Mouse (Mus musculus): ENCODE measurements at regions not wholly inside any gene's neighbourhood (a gene's known extent, or its start where the extent isn't known, plus 50 kb on each side); places are given as distances from the start of the nearest gene placed in this dataset.

DNA sequence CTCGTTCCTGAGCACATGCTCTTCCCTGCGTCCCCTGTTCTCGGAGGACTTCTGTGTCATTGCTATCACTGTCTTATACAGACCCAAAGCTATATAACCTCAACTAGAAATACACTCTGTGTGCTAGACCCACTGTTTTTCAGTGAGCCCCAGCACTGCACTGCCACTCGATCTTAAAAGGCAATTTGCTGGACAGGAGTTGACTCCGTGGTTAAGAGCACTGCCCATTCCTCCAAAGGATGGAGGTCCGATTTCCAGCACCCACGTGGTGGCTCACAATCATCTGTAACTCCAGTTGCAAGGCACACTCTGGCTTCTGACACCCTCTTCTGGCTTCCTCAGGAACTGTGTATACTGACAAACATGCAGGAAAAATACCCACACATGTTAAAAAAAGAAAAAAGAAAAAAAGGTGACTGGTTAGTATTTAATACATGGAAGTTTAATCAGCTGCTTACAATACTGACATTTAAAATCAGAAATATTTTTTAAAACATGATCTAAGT lies 188.3 kb upstream of the Mkln1 start:
- in situ Hi-C loops (cut with MboI, MseI) = loop anchor here in 1 of 2 experiments (5.0 kb wide), 1 partner anchor 83 kb away; no protein-coding TSS in a partner anchor

DNA sequence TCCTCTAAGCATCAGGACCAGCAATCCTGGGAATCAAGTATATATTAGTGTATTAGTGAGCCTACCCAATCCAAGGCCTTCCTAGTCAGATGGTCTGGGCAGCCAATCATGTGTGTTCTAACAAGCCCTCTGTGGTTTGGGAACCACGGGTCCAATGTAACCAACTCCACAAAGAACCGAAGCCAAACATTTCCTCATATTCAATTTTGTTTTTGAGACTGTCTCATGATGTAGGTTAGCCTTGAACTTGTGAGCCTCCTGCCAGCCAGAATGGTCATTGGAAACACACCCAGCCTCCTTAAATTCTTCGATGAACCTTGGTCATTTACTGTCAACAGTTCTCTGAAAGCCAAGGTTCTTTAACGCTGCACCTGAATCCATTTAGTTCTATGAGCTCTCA lies 187.4 kb upstream of the Mkln1 start:
- in situ Hi-C loops (cut with MboI, MseI) = loop anchor here in 1 of 2 experiments (5.0 kb wide), 1 partner anchor 84 kb away; no protein-coding TSS in a partner anchor

DNA sequence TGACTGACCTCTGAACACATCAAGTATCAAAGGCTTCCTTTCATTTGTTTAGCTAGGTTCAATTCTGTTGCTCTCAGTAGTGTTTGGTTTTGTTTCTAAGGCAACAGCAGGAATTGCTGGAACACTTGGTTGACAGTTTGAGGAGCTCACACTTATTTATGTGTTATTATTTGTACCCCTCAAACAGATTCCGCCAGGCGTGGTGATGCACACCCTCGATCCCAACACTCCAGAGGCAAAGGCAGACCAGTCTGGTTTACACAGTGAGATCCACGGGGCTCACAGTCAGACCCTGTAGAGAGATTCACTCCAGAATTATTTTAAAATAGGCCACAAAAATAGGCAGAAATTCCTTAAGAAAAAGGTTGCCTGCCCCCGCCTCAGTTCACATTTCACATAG lies 186.9 kb upstream of the Mkln1 start:
- in situ Hi-C loops (cut with MboI, MseI) = loop anchor here in 1 of 2 experiments (5.0 kb wide), 1 partner anchor 84 kb away; no protein-coding TSS in a partner anchor

DNA sequence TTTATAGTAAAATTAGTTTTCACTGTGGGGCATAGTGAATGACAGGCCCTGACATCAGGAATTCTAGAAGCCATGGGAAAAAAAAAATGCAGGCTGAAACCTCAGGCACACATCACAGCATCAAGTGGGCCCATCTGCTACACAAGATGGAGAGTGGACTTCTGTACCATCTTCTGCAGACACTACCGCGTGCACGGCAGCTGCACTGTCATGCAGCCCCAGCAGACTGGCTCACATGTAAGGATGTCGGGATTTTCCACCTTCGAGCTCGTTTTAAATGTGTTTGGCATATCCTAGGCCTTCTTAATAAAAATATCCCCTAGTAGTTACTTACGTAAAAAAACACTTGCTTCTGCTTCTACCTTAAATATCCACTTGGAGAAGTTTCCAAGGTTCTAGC lies 186.5 kb upstream of the Mkln1 start:
- in situ Hi-C loops (cut with MboI, MseI) = loop anchor here in 1 of 2 experiments (5.0 kb wide), 1 partner anchor 85 kb away; no protein-coding TSS in a partner anchor

DNA sequence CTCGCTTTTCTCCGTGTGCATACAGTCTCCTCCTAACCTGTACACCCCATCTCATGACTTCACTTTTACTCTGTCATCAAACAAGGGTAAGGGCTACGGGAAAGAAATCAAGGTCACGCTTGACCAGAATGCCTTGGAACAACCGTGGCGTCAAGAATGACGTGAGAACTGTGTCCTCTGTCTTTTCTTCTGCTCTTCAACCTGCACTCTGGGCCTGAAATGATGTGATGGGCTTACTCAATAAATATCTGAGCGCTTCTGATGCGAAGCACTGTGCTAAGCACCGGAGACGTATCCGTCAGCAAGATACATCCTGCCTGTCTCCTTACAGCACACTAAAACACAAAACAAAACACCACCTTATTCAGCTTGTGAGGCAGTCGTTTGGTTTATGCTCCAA lies 185.8 kb upstream of the Mkln1 start:
- in situ Hi-C loops (cut with MboI, MseI) = loop anchor here in 1 of 2 experiments (5.0 kb wide), 1 partner anchor 85 kb away; no protein-coding TSS in a partner anchor

DNA sequence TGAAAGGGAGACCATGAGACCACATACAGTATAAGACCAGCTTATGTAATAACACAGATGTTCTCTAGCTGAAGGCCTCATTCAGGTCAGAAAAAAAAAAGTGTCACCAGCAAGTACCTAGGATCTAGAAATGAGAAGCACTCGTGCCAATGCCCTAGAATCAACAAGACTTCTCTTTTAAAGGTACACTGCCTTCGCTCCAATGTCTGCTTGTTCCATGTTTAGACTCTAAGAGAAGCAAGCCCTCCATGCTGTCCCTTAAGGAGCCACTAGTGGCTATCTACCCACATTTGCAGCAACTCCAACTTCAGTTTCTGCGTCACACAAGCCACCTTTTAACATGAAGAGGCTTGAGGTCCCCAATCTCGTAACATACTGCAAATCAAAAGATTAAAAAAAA lies 185.4 kb upstream of the Mkln1 start:
- in situ Hi-C loops (cut with MboI, MseI) = loop anchor here in 1 of 2 experiments (5.0 kb wide), 1 partner anchor 86 kb away; no protein-coding TSS in a partner anchor

DNA sequence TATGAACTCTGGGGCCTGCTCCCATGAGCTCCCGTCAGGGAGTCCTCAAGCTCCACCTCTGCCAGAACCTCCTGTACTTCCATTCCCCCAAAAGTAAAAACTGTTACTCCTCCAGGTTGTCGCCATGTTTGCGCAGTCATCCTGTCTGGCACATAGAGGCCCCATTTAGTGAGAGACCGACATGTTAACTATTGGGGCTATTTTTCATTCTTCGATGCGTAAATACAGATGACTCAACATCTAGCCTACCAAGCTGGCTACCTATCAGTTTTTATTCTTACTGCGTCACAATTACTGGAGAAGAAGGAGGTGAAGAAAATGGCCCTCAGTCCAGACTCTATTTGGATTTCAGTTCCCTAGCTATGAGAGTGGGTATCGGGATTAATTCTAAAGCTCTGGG lies 182.9 kb upstream of the Mkln1 start:
- in situ Hi-C loops (cut with MboI, MseI) = no loop called here

DNA sequence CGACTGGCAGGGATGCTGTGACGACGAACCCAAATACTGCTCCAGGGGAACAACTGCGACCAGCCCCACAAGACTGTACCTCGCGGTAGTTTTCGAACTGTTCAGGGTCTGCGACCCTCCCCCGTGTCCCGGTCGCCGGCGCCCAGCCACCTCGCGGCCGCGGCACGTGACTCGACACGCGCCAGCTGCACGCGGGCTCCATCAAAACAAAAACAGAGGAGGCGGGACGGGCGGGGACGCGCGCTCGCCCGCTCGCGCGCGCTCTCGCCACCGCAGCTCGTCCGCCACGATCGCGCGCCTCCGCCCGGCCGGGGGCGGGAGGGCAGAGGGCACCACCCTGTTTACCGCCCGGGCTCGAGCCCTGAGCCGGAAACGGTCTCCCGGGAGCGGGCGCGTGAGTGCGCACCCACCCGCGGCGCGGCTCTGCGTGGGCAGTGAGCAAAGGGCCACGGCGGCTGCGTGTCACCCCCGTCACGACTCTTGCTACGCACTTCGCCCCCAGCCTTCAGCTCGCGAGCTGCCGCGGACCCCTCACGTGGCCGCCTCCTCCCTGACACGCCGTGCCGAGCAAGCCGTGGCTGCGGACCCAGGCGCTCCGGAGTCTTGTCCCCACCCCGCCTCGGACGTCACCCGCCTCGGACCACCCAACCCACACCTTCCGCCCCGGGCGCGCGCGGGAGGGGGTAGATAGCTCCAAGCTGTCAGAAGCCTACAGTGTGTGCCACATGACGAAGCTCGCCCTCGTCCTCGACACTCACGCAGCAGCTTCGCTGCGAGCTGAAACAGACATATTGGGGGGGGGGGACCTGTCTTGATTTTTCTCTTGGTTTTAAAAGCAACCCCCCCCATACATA lies 182.1 kb upstream of the Mkln1 start:
- in situ Hi-C loops (cut with MboI, MseI) = no loop called here

DNA sequence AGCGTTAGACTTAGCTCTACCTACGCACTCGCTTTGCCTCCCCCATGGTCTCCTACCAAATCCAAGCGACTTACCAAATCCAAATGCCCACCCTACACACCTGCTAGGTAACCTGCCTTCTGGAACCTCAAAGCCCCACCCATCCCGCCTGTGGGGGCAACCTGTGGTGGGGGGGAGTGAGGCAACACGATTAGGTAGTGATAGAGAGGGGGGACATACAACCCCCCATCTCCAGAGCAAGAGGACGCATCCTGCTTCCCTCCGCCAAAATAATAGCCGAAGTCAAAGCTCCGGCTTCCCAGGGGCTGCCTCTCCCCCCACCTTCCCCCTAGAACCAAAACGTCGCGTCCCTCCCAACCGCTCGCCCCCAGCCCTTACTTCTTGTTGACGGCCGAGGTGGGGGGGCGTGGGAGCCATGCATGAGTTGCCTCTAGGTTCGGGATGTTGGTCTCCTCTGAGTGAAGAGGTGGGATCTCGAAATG lies 181.4 kb upstream of the Mkln1 start:
- in situ Hi-C loops (cut with MboI, MseI) = no loop called here

DNA sequence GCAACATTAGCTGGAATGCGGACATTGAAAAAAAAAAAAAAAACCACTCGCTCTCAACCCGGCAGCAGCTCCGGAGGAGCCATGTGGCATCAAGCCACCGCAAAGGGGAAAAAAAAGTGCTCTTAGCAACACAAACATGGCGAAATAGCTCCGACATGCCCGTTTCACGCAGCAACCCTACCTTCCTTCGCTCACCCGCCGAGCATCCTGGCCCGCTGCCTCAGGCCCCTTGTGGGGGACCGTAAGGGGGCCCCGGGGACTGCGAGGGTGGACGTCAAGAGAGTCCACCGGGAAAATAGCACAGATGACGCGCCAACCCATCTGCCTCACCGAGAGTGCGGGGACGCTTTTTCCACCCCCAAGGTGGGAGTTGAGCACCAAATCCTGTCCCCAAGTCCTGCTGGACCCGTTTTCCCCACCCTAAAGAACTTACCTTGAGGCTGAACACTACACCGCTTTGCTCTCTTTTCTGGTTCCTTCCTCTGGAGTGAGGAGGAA lies 180.8 kb upstream of the Mkln1 start:
- in situ Hi-C loops (cut with MboI, MseI) = no loop called here

DNA sequence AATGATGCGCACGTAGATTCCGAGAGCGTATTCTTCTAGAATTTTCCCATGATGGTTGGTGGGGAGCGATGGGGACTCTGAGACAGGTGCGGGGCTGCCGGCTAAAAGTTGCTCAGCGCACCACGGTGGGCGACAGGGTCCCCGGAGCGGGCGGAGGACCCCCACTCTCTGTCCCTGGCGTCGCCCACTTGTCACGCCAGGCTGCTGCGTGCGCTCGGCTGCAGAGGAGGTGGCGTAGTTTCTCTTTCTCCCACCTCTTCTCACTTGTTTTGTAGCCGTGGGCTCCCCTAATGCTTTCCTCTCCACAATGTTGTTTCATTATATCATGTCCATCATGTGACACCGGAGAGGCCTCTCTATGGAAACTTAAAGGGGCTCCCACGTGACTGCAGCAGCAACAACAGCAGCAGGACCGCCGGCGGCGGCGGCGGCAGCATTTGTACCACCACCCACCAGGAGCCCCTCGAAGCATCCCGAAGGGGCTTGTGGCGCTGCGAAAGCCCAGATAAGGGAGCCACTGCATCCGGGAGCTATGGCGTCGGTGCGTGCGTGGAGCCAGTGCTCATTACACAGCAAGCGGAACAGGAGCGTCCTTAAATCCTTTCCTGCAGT lies 180.3 kb upstream of the Mkln1 start:
- in situ Hi-C loops (cut with MboI, MseI) = no loop called here

DNA sequence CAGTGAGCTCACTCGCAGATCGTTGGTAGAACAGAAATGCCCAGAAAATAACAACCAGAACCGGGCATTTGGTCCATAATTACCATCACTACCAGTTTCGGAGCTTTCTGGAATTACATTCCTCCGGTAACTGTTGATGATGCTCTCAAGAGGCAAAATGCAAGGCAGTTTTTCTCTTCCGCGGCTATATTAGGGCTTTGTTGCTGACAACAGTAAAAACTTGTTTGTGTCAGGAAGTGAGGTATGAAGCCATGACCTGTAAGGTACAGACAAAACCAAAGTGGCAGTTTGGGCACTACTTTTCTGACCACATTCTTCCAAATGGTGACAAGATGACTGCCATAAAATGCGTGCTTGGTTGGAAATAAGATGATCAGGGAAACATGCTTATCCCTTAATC lies 179.7 kb upstream of the Mkln1 start:
- in situ Hi-C loops (cut with MboI, MseI) = no loop called here

DNA sequence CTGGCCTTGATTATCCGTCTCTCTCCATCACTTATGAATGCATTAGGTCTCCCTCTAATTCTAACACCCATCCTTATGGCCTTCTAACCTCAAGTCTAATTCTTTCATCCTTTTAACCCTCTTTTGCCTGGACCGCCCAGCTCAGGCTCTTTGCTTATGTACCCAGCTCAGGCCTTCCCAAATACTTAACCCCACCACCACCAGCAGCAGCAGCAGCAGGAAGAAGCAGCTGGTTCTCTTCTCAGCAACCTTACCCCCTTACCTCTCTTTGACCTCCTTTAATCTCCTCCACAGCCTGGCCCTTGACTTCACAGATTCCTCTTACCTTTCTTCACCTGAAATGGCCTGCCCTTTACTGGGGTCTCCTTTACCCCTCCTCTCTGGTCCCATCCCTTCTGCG lies 178.8 kb upstream of the Mkln1 start:
- in situ Hi-C loops (cut with MboI, MseI) = loop anchor here in 1 of 2 experiments (10.0 kb wide), 1 partner anchor 105 kb away; no protein-coding TSS in a partner anchor

DNA sequence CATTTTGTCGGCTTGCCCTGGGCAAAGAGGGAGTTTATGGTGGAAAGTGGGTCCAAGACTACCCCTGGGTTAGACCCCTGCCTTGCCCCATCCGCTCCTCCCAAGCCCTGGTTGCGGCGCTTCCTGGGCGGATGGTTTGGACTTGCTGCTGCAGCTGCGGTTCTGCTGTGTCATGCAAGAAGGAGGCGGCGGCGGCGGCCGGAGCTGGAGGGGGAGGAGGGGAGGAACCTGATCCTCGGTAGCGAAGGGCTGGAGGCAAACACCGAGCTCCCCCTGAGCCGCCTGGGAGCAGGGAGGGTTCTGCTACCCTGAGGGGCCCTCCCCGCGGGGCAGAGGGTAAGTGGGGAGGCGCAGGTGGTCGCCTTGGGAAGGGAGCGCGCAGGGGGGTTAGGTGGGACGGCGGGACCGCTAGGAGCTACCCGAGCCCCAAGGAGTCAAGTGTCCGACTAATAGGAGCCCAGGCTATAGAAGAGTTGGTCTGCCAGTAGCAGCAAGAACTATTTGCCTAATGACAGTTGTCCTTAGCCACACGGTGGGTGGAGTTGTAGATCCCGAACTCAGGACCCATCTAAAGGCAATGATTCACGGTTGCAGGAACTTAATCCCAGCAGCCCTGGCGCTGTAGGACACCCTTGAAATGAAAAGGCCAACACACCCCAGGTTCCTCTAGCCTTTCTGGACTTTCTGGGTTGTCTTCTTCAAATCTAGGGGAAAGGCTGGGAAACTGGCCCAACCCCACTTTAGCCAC lies 178.2 kb upstream of the Mkln1 start:
- in situ Hi-C loops (cut with MboI, MseI) = loop anchor here in 1 of 2 experiments (10.0 kb wide), 1 partner anchor 104 kb away; no protein-coding TSS in a partner anchor

DNA sequence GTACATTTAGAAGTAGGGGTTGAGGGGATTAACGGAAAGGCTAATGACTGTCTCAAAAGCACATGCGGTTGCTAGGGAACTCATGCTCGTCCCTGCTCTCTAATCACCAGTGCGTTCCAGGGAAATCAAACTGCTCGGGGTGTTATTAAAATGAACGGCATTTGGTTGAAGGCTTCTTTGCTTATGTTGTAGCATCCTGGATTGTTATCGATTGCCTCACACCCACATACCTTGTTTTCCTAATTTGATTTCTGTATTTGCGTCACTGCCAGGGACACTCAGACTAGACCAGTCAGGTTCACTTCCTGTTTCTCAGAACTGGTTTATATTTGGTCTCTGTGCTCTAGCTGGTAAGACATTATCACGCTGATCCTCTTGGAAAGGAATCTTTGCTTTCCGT lies 177.0 kb upstream of the Mkln1 start:
- in situ Hi-C loops (cut with MboI, MseI) = loop anchor here in 1 of 2 experiments (10.0 kb wide), 1 partner anchor 103 kb away; no protein-coding TSS in a partner anchor

DNA sequence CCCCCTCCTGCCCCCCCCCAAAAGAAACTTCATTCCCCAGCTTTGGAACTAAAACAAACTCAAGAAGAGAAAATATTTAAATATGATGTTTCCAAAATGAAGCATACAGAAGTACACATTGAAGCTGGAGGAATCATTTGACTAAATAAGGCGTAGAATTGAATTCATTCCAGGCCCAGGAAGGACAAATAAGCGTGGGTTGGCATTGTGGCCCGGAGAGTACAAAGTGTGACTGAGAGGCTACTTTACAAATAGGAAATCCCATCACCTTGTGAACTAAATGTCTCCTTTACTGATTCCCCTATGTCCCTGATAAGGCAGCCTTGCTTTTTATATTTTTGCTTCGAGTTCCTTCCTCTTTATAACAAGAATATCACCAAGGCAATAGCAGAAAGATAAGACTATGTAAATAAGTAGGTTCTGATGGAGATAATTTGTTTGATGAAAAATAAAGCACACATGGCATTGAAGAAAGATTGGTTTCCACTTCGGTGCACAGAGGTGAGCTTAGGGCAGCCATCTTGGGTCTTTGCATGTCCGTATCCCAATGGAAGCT lies 176.4 kb upstream of the Mkln1 start:
- in situ Hi-C loops (cut with MboI, MseI) = loop anchor here in 1 of 2 experiments (10.0 kb wide), 1 partner anchor 103 kb away; no protein-coding TSS in a partner anchor

DNA sequence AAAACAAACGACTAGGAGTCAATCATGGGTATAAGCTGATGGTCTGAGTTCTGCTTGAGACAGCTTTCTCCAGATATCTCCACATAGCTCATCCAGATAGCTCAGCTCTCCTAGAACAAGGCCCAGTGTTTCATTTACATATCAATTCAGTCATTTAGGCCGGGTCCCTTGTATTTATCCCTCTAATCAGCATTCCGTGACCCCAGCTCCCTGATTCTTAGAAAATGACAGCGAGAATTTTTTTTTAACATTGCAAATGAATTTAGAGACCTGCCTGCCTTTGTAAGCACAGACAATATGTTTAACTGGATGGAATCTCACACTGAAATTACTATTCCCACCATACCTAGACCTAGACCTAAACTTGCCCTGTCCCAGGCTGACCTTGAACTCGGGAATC lies 171.1 kb upstream of the Mkln1 start:
- in situ Hi-C loops (cut with MboI, MseI) = loop anchor here in 1 of 2 experiments (10.0 kb wide), 1 partner anchor 97 kb away; no protein-coding TSS in a partner anchor

DNA sequence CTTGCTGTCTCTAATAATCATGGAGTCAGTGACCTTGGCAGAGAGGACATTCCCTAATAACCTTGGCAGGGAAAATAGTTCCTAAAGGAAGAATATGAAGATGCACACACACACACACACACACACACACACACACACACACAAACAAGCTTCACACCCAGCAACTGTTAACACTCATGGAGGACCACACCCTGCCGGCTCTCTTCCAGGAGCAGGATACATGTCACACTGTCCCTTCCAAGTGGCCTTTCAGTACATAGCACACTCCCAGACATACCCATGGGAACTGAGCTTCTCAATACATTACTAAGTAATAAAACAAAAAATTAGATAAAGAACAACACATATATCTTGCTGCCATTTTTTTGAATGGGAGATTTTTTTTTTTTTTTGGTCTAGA lies 170.5 kb upstream of the Mkln1 start:
- in situ Hi-C loops (cut with MboI, MseI) = loop anchor here in 1 of 2 experiments (10.0 kb wide), 1 partner anchor 97 kb away; no protein-coding TSS in a partner anchor

DNA sequence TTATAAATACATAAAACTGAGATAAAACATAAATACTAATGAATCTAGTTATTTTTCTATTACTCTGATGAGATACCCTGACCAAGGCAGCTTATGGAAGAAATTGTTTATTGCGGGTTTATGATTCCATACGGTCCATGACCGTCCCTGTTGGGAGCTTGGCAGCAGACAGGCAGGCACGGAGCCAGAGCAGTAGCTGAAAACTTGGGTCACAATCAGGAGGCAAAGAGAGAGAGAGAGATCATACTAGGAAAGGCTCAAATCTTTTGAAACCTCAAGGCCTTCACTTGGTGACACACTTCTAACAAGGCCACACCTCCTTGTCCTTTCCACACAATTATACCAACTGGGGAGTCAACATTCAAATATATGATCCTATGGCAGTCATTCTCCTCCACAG lies 166.7 kb upstream of the Mkln1 start:
- in situ Hi-C loops (cut with MboI, MseI) = no loop called here

DNA sequence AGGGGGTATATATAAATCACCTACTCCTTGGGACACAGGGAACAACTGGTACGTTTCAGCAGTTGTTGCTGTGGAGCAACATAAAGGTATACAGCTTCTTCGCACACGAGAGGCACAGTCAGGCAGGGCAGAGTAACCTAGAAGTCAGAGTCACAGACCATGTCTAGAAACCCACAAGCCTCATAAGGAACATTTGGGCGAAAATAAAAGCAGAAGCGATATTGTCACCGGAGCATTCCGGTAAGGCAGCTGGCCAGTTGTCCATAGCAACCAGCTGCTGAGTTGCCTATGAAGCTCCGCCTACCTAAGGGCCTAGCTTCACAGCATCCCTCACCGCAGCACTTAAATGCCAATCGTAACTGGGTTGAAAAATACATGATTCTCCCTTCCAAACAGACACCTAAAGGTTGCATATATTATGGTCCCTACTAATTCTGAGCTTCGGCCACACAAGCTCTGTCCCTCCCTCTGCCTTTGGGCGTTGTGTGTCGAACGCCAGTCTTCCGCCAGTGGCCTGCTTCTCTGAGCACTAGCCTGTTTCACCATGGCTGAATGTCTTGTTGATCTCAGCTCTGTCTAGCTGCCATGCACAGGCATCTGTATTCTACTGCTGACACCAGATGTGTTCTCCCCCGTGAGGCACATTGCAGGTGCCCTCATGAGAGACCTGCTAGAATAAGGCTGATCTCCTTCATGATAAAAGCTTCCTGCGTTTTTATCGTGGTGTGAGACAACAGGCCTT lies 165.1 kb upstream of the Mkln1 start:
- in situ Hi-C loops (cut with MboI, MseI) = no loop called here

Measured in T-helper 17 cell (primary cell).